Mouse (Mus musculus) skeletal muscle tissue, adult 2 months (tissue): ENCODE data around the gene Doc2g.

Source experiments
- DNase-seq: peaks from one replicate; pipeline ENCODE4 v3.0.0-alpha.2; 2012; ENCODE audit warnings: low read depth, low spot score

Doc2g gene

DNA sequence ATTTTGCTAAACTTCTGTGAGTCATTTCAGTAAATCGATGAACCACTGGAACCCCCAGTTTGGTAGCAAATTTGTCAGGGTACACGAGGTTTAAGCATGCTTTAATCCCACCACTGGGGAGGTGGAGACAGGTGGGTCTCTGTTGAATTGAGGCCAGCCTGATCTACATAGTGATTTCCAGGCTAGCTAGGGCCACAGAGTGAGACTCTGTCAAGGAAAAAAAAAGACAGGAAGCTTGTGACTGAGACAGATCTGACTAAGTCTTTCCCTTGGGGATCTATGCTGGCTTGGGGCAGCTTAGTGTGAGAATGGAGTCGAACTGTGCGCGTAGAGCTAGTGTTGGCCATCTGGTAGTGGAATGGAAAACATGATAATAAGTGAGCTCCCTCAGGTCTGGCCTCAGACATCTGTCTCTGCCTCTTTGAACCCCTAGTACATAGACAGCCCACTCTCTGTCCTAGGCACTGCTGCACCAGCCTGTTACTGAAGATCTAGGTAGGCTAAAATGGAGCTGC lies 49.5 kb downstream of the Doc2g start:
- DNase-seq: no peak

DNA sequence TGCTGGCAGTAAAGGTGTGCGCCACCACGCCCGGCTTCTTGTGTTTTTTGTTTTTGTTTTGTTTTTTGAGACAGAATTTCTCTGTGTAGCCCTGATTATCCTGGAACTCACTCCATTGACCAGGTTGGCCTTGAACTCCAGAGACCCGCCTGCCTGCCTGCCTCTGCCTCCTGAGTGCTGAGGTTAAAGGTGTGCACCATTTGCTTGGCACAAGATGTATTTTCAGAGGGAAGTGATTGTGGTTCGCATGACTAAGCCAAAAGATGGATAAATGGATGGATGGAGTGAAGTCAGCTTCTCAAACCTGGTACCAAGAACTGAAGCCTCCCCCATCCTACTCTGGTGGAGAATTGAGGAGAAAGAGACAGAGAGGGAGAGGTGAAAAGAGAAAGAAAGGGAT lies 51.5 kb downstream of the Doc2g start:
- no peak for DNase-seq

DNA sequence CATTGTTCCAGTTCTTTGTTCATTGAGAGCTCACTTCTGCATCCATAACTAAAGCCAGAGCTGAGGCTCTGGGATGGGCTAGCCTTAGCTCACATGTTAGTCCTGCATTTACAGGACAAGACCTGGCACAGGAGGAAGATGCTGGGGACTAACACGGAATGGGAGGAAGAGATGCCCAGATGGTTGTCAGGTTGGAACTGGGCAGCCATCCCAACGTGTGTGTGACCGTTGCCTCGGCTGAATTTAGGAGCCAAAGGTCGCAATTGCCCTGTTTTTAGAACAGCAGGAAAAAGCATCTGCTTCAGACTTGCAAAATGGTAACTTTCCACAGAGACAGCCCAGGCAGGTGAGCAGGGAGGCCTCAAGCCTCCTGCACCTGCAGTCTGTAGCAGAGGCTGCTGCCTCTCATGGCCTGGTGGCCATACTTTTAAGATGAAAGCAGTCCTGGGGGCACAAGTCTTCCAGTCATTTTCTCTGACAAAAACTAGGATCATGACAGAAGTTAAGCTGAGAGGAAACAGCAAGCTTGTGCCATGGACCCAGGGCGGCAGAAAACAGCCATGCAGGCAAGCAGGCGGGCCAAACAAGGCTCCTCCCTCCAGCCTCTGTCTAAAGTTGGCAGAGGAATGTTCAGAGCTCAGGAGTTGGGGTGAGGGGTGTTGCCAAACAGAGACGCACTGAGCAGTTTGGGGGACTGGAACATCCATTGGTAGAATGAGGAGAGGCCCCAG lies 52.3 kb downstream of the Doc2g start:
- no peak for DNase-seq

DNA sequence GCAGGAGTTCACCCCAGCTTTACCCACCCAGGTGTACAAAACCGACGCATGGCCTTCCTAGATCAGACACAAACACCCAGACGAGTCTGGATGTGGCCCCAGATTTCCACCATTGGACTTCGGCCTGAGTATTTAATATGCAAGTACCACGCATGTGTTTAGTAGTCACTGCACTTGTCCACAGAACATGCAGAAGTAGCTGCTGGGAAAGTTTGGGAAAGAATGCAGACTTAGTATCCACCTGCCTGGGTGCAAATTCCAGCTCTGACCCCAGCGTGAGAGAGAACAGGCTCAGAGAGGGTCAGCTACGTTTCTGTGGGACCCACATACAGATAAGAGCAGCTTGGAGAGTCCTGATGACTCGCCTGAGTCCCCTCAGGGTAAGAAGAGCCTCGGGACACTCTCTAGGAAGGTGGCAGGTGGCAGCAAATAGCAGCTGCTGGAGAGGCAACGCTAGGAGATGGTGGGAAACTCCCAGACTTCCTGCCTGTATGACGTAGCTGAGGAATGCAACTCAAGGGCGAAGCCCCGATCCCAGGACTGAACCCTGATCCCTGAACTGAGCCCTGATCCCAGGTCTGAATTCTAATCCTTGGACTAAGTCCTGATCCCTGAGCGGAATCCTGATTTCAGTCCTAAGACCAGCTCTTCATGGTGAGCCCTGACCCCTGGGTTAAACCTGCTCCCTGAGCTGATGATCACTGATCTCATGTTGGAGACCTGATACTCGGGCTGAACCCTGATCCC lies 53.0 kb downstream of the Doc2g start:
- DNase-seq: no peak
